Mouse (Mus musculus) stomach, embryonic 14.5 days (tissue): ENCODE data around the gene Cryz. TPM values are rescaled to one million over a fixed set of nuclear protein-coding genes. Genes with fewer than 3 reads are reported as not detected.
A peak's percentile ranks its signal among the peaks of the same experiment; 100 is the strongest.
"Not testable (repeated sequence)": the region's sequence is repeated elsewhere in the genome, so short reads cannot be mapped to it uniquely, and the experiment has no call there.

Source experiments
- ATAC-seq: fragments of 200-750 bp; cut with Nextera tagmentation; 2 replicates; pipeline ENCODE4 v1.8.0; 2017; ENCODE audit warnings: low read depth, moderate TSS enrichment; ENCODE audit not compliant: insufficient number of reproducible peaks, insufficient read depth, low FRiP score
- H3K27ac ChIP-seq: fragments of 300-500 bp; sonication (generic); 2 replicates; pipeline ENCODE4 v1.5.1; 2014; ENCODE audit warnings: mild to moderate bottlenecking, low read length, moderate library complexity, mixed read lengths
- H3K27me3 ChIP-seq: fragments of 300-500 bp; sonication (generic); 2 replicates; pipeline ENCODE4 v1.6.1; 2014; ENCODE audit warnings: low read length, control low read depth, mixed read lengths; ENCODE audit not compliant: control insufficient read depth, insufficient read depth
- H3K36me3 ChIP-seq: fragments of 300-500 bp; sonication (generic); 2 replicates; pipeline ENCODE4 v1.6.1; 2014; ENCODE audit warnings: mild to moderate bottlenecking, control low read depth, low read length, moderate library complexity, mixed read lengths; ENCODE audit not compliant: control insufficient read depth, insufficient read depth
- H3K4me1 ChIP-seq: fragments of 300-500 bp; sonication (generic); 2 replicates; pipeline ENCODE4 v1.6.1; 2014; ENCODE audit warnings: low read length, control low read depth, mixed read lengths; ENCODE audit not compliant: control insufficient read depth, insufficient read depth
- H3K4me2 ChIP-seq: fragments of 300-500 bp; sonication (generic); replicated peaks from 2 replicates; pipeline ENCODE4 v1.6.1; 2014; ENCODE audit warnings: low read depth, low read length, control low read depth
- H3K4me3 ChIP-seq: fragments of 300-500 bp; sonication (generic); 2 replicates; pipeline ENCODE4 v1.5.1; 2014; ENCODE audit warnings: low read depth, low read length, control low read depth
- H3K9ac ChIP-seq: fragments of 300-500 bp; sonication (generic); replicated peaks from 2 replicates; pipeline ENCODE4 v1.6.1; 2014; ENCODE audit warnings: low read depth, mild to moderate bottlenecking, control low read depth, low read length, moderate library complexity, mixed read lengths
- H3K9me3 ChIP-seq: fragments of 300-500 bp; sonication (generic); 2 replicates; pipeline ENCODE4 v1.6.1; 2016; ENCODE audit warnings: low read depth, low read length, control low read depth; ENCODE audit not compliant: control insufficient read depth
- WGBS: fragments of 180-500 bp; shearing (Covaris S2); extraction: QIAGEN DNeasy Blood & Tissue Kit; methylation state at CpG from one replicate; pipeline ENCODE4 v1.1.7; 2014; 5-methylcytosine and 5-hydroxymethylcytosine counted together
- polyA plus RNA-seq: library from polyadenylated mRNA; unstranded; fragments of >200 nt; fragmentation: Nextera tagmentation; extraction: Ambion mirVana; gene quantifications from 2 replicates; pipeline ENCODE4 v1.2.1, GENCODE M21; 2014

Gene Cryz
- polyA plus RNA-seq, 1 experiment from 2014 or later = 20.1 TPM

DNA sequence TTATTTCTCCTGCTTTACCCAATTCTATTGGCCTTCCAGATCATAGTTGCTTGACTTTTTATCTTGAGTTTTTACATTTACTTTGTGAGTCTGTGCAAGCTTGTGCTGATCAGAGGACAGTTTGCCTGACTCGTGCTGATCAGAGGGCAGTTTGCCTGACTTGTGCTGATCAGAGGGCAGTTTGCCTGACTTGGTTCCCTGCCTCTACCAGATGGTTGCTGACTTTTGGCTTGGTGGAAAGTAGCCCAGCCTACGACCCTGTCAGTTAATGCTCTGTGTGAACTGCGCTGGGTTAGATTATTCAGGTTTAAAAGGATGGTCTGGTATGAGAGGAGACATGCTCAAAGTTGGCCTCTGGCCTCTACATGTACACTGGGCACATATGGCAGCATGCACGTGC is 19.6 kb downstream of the Cryz start:
- no peak for ATAC-seq
- H3K27me3 ChIP-seq = no peaks in the 10 kb centered on the region
- WGBS = 94% methylated on average over 4 of the region's 4 CpGs
- no peak overlapping the region for H3K4me2 ChIP-seq
- H3K9ac ChIP-seq = no peak overlapping the region
- H3K36me3 ChIP-seq = no peaks in the 10 kb centered on the region; the same call in 1 of the 2 replicates
- H3K4me3 ChIP-seq = no peak overlapping the region
- H3K27ac ChIP-seq = no peak overlapping the region
- H3K4me1 ChIP-seq = no peaks in the 10 kb centered on the region
- no peaks in the 10 kb centered on the region for H3K9me3 ChIP-seq

DNA sequence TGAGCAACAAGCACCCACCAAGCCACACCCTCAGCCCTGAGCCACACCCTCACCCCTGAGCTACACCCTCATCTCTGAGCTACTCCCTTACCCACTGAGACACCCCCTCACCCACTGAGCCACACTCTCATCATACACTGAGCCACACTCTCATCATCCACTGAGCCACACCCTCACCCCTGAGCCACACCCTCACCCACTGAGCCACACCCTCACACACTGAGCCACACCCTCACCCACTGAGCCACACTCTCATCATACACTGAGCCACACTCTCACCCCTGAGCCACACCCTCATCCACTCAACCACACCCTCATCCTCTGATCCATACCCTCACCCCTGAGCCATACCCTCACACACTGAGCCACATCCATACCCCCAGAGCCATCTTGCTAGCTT is 31.8 kb downstream of the Cryz start:
- Histone ChIP-seq H3K36me3 (no peaks in the 10 kb centered on the region), H3K27me3 (no peaks in the 10 kb centered on the region), H3K4me1 (no peaks in the 10 kb centered on the region), H3K4me3 (no peak overlapping the region), H3K4me2 (no peak overlapping the region), H3K9me3 (no peaks in the 10 kb centered on the region), H3K27ac (no peak overlapping the region), H3K9ac (no peak overlapping the region)
- peak; percentile 67 for ATAC-seq

DNA sequence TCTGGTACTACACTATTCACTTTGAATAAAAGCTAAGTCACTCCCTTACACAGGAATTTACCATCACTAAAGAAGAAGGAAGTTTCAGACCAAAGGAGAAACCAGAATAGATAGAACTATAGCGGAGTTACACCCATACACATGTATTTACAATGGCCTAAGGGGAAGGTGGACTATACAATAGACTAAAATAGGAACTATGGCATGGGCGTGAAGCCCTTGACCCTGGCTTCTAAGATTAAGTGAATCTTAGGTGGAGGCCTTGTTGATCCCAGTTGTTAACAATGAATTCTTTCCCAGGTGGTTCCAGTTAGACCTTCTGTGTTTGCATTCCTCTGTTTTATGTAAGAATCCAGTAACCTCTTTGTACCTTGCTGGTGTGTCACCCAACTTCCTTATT is 34.8 kb downstream of the Cryz start:
- 73% methylated on average over 2 of the region's 2 CpGs for WGBS
- not testable (repeated sequence) for H3K27me3 ChIP-seq, H3K4me1 ChIP-seq, ATAC-seq, H3K9ac ChIP-seq, H3K4me2 ChIP-seq, H3K4me3 ChIP-seq, H3K36me3 ChIP-seq, H3K9me3 ChIP-seq, H3K27ac ChIP-seq

DNA sequence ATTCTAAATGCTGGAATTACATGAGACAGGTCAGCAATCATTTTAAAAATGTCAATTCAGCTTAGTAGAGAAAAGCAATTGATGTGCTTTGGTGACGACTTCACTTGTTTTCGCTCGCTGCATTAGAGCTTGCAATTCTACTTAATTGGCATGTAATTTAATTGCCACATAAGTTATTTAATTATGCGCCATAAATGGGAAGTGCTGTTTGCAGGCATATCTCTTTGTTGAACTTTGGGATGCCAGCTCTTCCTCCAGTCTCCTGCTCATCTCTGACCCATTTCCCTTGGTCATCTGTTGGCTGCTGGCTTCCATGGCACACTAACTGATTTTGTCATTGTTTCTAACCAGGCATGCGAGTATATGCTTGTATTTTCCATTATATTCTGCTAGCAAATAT is 36.6 kb downstream of the Cryz start:
- H3K27ac ChIP-seq = no peak overlapping the region
- no peaks in the 10 kb centered on the region for H3K36me3 ChIP-seq
- H3K4me2 ChIP-seq = no peak overlapping the region
- 91% methylated on average over 5 of the region's 5 CpGs for WGBS
- no peak overlapping the region for H3K4me3 ChIP-seq
- no peaks in the 10 kb centered on the region for H3K4me1 ChIP-seq
- no peaks in the 10 kb centered on the region for H3K27me3 ChIP-seq
- H3K9ac ChIP-seq = no peak overlapping the region
- ATAC-seq = no peak
- H3K9me3 ChIP-seq = no peaks in the 10 kb centered on the region

DNA sequence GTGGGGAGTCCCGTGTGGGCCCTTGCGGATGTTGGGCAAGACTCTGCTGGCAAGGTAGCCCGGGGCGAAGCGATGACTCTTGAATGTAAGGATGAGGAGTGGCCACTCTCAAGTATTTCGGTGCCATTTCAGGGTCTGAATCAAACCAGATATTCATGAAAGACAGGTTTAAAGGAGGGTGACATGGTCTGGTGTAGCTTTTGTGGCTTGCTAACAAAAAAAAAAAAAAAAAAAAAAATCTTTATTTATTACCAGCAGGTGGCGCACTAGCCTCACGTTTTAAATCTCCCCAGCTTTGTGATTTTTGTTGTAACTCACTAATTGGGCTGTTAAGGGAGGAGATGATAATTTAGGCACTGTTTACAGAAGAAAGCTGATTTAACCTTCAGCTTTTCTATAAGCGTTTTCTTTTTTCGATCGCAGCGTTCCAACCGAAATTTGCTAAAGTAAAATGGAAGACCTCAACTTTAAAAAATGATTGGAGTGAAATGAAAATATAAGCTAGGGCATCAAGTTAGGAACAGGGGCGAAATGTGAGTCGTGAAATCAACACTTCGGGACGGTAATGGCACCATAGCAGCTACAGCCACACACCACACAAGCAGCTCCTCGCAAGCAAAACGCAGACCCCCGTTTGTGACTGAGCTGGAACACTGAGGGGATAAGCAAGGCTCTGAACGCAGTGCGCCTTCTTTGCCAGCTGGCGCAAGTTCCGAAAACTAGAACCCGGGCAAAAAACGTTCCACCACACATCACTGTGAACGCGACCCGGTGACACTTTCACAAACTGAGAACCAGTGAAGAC is 50.3 kb downstream of the Cryz start:
- Histone ChIP-seq H3K27me3 (no peaks in the 10 kb centered on the region), H3K4me1 (no peaks in the 10 kb centered on the region), H3K4me3 (0 out of 2 replicates have a peak overlapping the region, but pooled peaks have one; percentile 13), H3K27ac (no peak overlapping the region), H3K9ac (no peak overlapping the region), H3K4me2 (peak overlapping the region; percentile 42), H3K36me3 (no peaks in the 10 kb centered on the region), H3K9me3 (no peaks in the 10 kb centered on the region)
- WGBS = 46% methylated on average over 29 of the region's 29 CpGs
- no peak for ATAC-seq

DNA sequence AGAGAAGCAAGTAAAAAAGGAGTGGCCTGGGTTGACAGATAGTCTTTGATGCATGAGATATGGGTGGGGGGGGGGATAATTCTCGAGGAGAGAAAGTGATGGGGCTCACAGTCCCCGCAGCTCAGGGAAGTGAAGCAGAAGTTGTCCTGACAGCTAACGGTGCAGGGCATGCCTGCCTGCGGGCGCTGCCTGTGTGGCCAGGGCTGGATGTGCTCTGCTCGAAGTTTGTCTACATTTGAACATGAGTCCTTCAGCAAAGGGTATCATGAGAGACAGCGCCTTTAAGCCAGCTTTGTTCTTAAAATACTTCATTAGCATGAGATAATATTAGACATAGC is 50.9 kb downstream of the Cryz start:
- Histone ChIP-seq H3K9me3 (no peaks in the 10 kb centered on the region), H3K27me3 (no peaks in the 10 kb centered on the region), H3K9ac (no peak overlapping the region), H3K27ac (no peak overlapping the region), H3K36me3 (no peaks in the 10 kb centered on the region), H3K4me2 (peak overlapping the region; percentile 42), H3K4me3 (0 out of 2 replicates have a peak overlapping the region, but pooled peaks have one; percentile 13), H3K4me1 (no peaks in the 10 kb centered on the region)
- WGBS = 49% methylated on average over 7 of the region's 7 CpGs
- ATAC-seq = no peak

DNA sequence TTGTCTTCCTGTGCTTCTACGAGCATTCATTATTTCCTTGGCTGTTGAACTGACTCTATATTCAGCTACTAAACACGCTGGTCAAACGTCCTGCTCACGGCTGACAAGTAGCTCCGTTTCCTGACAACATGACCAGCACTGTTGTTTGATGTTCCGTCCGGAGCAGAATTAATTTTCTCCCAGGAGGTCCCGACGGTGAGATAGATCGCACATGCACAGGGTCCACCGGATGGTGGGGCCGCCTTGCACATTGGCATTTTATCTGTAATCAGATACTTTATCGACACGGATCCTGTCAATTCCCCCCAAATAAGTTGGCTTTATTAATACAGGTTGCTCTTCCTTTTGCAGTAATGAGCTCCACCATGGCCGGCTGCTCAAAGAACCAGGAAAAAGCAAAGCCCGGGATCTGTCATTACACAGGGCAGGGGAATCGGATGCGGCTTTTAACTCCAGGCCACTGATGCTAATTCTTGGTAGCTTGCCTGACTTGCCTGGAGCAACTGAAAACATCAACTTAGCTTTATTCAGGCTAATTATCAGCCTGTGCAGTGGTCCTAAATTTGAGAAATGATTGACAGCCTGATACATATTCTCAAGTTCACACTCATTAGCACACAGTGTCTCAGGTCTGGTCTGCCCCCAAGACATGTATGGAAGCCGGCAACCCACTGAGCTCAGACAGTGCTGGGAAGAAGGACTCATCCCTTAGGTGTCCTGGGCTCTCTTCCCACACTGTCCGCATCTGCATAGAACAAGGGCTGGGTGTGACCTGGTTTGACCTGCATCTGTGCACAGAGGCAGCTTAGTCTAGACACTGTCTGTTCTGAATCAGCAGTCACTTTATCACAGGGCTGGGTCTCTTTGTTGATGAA is 53.1 kb downstream of the Cryz start:
- H3K4me1 ChIP-seq = no peaks in the 10 kb centered on the region
- no peak overlapping the region for H3K4me3 ChIP-seq
- H3K9me3 ChIP-seq = no peaks in the 10 kb centered on the region
- no peak overlapping the region for H3K4me2 ChIP-seq
- 69% methylated on average over 20 of the region's 20 CpGs for WGBS
- H3K9ac ChIP-seq = no peak overlapping the region
- no peak for ATAC-seq
- H3K36me3 ChIP-seq = no peaks in the 10 kb centered on the region
- no peak overlapping the region for H3K27ac ChIP-seq
- H3K27me3 ChIP-seq = no peaks in the 10 kb centered on the region

DNA sequence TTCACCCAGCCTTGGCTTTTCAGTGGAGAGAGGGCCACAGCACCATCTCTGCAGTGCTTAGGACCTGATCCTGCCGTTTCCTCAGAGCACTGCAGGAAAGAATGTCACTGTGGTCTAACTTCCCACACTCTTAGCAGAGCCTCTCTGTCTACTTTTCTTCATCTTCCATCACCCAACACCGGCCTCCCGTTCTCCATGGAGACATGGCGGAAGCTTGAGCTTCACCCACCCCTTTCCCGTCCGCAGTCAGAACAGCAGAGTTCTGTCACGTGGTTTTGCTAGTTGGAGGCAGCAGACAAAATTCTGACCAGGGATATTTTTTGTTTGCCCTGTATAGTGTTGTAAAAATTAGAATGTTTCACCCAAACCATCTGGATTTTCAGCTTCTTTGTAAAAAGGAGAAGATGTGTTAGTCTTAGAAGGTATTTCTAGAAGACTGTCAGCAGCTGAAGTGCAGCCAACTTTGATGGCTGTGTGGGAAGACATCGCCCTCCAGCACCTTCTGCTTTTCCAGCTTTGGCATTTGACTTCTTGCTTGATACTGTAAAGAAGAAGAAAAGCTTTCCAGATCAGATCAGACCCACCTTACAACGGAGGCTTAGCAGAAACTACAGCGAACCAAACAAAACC is 54.8 kb downstream of the Cryz start:
- 80% methylated on average over 10 of the region's 10 CpGs for WGBS

More for the DNA sequence above, 54.8 kb downstream of the Cryz start:
- Histone ChIP-seq H3K4me2 (no peak overlapping the region), H3K9ac (no peak overlapping the region), H3K27ac (no peak overlapping the region), H3K4me3 (no peak overlapping the region), H3K27me3 (no peaks in the 10 kb centered on the region), H3K4me1 (no peaks in the 10 kb centered on the region), H3K9me3 (no peaks in the 10 kb centered on the region), H3K36me3 (no peaks in the 10 kb centered on the region)
- ATAC-seq = no peak
